Mouse (Mus musculus): Measurements from ENCODE around the gene Stx18. TPM values are rescaled to one million over a fixed set of nuclear protein-coding genes. Genes with fewer than 3 reads are reported as not detected.
A peak's percentile ranks its signal among the peaks of the same experiment; 100 is the strongest.

The Stx18 gene
- polyA plus RNA-seq, 1 experiment: 10.2 TPM

GRCm38 (mm10) chr5:38085561-38086392 is 47.2 kb downstream of the Stx18 start:
- Histone ChIP-seq H3K27ac (ENCODE audit: insufficient read depth, low read length) (no peak overlapping the region), H3K4me1 (ENCODE audit: control insufficient read depth, insufficient read depth, insufficient read length) (no peaks in the 10 kb centered on the region), H3K4me3 (ENCODE audit: extremely low read depth, insufficient read depth, insufficient read length) (no peak overlapping the region), H3K27me3 (ENCODE audit: control insufficient read depth, insufficient read depth, low read length) (no peaks in the 10 kb centered on the region), H3K36me3 (ENCODE audit: control insufficient read depth, insufficient read depth, low read length) (no peaks in the 10 kb centered on the region)
- peak; percentile 17 to 25 for DNase-seq (ENCODE audit: low read depth in 1 of 2, low spot score in 2 of 2)
- TF ChIP-seq CTCF (IDR thresholded peaks at IDR 0.05; ENCODE audit: extremely low read depth, insufficient read depth, insufficient read length, insufficient replicate concordance) (peak; percentile 65; the same call in 1 of the 2 replicates), POLR2A (IDR thresholded peaks at IDR 0.05; ENCODE audit: low read depth, low read length) (no peak)
- 68% methylated on average over 10 of the region's 10 CpGs for WGBS

- 92% methylated on average over 3 of the region's 3 CpGs for WGBS
- no peak for DNase-seq (ENCODE audit: low read depth in 1 of 2, low spot score in 2 of 2)
- no peaks in the 10 kb centered on the region for H3K36me3 ChIP-seq (ENCODE audit: control insufficient read depth, insufficient read depth, low read length)
- H3K27me3 ChIP-seq (ENCODE audit: control insufficient read depth, insufficient read depth, low read length): no peaks in the 10 kb centered on the region
- H3K4me3 ChIP-seq (ENCODE audit: extremely low read depth, insufficient read depth, insufficient read length): no peak overlapping the region
- TF ChIP-seq CTCF (IDR thresholded peaks at IDR 0.05; ENCODE audit: extremely low read depth, insufficient read depth, insufficient read length, insufficient replicate concordance): no peak
- TF ChIP-seq POLR2A (IDR thresholded peaks at IDR 0.05; ENCODE audit: low read depth, low read length): no peak
- no peaks in the 10 kb centered on the region for H3K4me1 ChIP-seq (ENCODE audit: control insufficient read depth, insufficient read depth, insufficient read length)
- H3K27ac ChIP-seq (ENCODE audit: insufficient read depth, low read length): no peak overlapping the region
Observed at GRCm38 (mm10) chr5:38090111-38090510, 51.6 kb downstream of the Stx18 start.

- H3K27ac ChIP-seq (ENCODE audit: insufficient read depth, low read length): no peak overlapping the region
- 93% methylated on average over 3 of the region's 3 CpGs for WGBS
- TF ChIP-seq CTCF (IDR thresholded peaks at IDR 0.05; ENCODE audit: extremely low read depth, insufficient read depth, insufficient read length, insufficient replicate concordance): no peak
- no peak for TF ChIP-seq POLR2A (IDR thresholded peaks at IDR 0.05; ENCODE audit: low read depth, low read length)
- no peaks in the 10 kb centered on the region for H3K27me3 ChIP-seq (ENCODE audit: control insufficient read depth, insufficient read depth, low read length)
- H3K4me3 ChIP-seq (ENCODE audit: extremely low read depth, insufficient read depth, insufficient read length): no peak overlapping the region
- H3K4me1 ChIP-seq (ENCODE audit: control insufficient read depth, insufficient read depth, insufficient read length): no peaks in the 10 kb centered on the region
- DNase-seq (ENCODE audit: low read depth in 1 of 2, low spot score in 2 of 2): no peak
- no peaks in the 10 kb centered on the region for H3K36me3 ChIP-seq (ENCODE audit: control insufficient read depth, insufficient read depth, low read length)
Observed at GRCm38 (mm10) chr5:38090581-38090980, 52.0 kb downstream of the Stx18 start.

- H3K4me1 ChIP-seq (ENCODE audit: control insufficient read depth, insufficient read depth, insufficient read length): no peaks in the 10 kb centered on the region
- no peak overlapping the region for H3K4me3 ChIP-seq (ENCODE audit: extremely low read depth, insufficient read depth, insufficient read length)
- H3K27ac ChIP-seq (ENCODE audit: insufficient read depth, low read length): no peak overlapping the region
- 45% methylated on average over 8 of the region's 8 CpGs for WGBS
- H3K36me3 ChIP-seq (ENCODE audit: control insufficient read depth, insufficient read depth, low read length): no peaks in the 10 kb centered on the region
- peak in 1 of 2 experiments; percentile 7 for DNase-seq (ENCODE audit: low read depth in 1 of 2, low spot score in 2 of 2)
- peak; percentile 31; the same call in 1 of the 2 replicates for TF ChIP-seq CTCF (IDR thresholded peaks at IDR 0.05; ENCODE audit: extremely low read depth, insufficient read depth, insufficient read length, insufficient replicate concordance)
- TF ChIP-seq POLR2A (IDR thresholded peaks at IDR 0.05; ENCODE audit: low read depth, low read length): no peak
- no peaks in the 10 kb centered on the region for H3K27me3 ChIP-seq (ENCODE audit: control insufficient read depth, insufficient read depth, low read length)
Observed at GRCm38 (mm10) chr5:38091046-38091965, 52.8 kb downstream of the Stx18 start.

- DNase-seq (ENCODE audit: low read depth in 1 of 2, low spot score in 2 of 2): no peak
- Histone ChIP-seq H3K27me3 (ENCODE audit: control insufficient read depth, insufficient read depth, low read length) (no peaks in the 10 kb centered on the region), H3K27ac (ENCODE audit: insufficient read depth, low read length) (no peak overlapping the region), H3K4me1 (ENCODE audit: control insufficient read depth, insufficient read depth, insufficient read length) (no peaks in the 10 kb centered on the region), H3K4me3 (ENCODE audit: extremely low read depth, insufficient read depth, insufficient read length) (no peak overlapping the region), H3K36me3 (ENCODE audit: control insufficient read depth, insufficient read depth, low read length) (no peaks in the 10 kb centered on the region)
- TF ChIP-seq POLR2A (IDR thresholded peaks at IDR 0.05; ENCODE audit: low read depth, low read length) (no peak), CTCF (IDR thresholded peaks at IDR 0.05; ENCODE audit: extremely low read depth, insufficient read depth, insufficient read length, insufficient replicate concordance) (no peak)
- WGBS: 39% methylated on average over 2 of the region's 2 CpGs
Observed at GRCm38 (mm10) chr5:38091966-38092304, 53.4 kb downstream of the Stx18 start.

- no peaks in the 10 kb centered on the region for H3K4me1 ChIP-seq (ENCODE audit: control insufficient read depth, insufficient read depth, insufficient read length)
Observed at GRCm38 (mm10) chr5:38094331-38094730, 55.8 kb downstream of the Stx18 start.

More at GRCm38 (mm10) chr5:38094331-38094730, 55.8 kb downstream of the Stx18 start:
- H3K36me3 ChIP-seq (ENCODE audit: control insufficient read depth, insufficient read depth, low read length): no peaks in the 10 kb centered on the region
- H3K27ac ChIP-seq (ENCODE audit: insufficient read depth, low read length): no peak overlapping the region
- WGBS: 95% methylated on average over 2 of the region's 2 CpGs
- TF ChIP-seq CTCF (IDR thresholded peaks at IDR 0.05; ENCODE audit: extremely low read depth, insufficient read depth, insufficient read length, insufficient replicate concordance) (no peak), POLR2A (IDR thresholded peaks at IDR 0.05; ENCODE audit: low read depth, low read length) (no peak)
- DNase-seq (ENCODE audit: low read depth in 1 of 2, low spot score in 2 of 2): no peak
- H3K4me3 ChIP-seq (ENCODE audit: extremely low read depth, insufficient read depth, insufficient read length): no peak overlapping the region
- no peaks in the 10 kb centered on the region for H3K27me3 ChIP-seq (ENCODE audit: control insufficient read depth, insufficient read depth, low read length)

Data from spleen, adult 2 months (tissue).